Mouse (Mus musculus): ENCODE measurements at regions not wholly inside any gene's neighbourhood (a gene's known extent, or its start where the extent isn't known, plus 50 kb on each side); places are given as distances from the start of the nearest gene placed in this dataset.

DNA sequence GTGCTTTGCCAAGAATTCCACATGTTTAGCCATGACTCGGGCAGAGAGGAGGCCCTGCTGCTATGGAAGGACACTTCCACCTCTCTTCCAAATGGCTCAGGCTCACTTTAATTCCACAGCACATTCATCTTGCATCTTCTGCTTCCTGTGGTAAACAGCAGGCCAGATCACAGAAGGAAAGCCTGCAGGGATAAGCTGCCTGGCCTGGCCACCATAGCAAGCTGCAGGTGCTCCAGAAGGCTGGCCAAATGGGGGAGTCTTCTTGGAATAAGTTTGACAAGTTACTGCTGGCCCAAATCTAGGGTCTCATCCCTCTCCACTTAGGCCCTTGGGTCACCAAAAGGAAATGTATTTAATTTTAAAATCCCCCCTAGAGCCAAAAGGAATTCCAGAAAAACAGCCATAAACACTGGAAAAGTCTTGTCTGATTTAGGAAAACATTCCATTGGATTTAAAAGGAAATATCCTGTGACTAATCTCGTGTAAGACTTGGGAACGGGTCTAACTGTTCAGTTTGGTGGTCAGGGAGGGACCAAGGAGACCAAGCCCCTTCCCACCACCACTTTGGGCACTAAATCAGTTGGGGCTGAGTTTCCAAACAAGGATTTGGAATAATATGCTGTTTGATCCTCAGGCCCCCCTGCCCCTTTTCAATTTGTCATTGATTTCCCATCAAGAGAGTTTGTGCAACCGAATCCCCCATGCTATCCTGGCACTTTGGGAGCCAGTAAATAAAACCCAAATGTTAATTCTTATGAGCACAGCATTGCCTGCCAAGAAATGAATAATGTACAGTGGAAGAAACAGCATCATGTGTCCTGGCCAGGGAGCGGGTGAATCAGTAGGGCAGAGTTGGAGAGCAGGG is 117.6 kb upstream of the Habp2 start:
- no peak for ATAC-seq (replicated peaks; ENCODE audit: low FRiP score, low TSS enrichment, poor library complexity, severe bottlenecking)

DNA sequence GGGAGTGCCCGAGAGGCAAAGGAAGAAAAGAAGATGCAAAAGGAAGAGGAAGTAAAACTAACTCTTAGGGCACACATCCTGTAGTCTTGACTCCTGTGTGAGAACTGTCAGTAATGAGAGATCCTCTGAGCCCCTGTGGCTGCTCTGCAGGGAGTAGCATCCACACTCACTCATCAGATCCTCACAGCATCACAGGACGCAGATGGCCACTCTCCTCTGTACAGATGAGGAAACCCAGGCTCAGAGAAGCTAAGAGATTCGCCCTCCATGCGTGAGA is 117.0 kb upstream of the Habp2 start:
- ATAC-seq (replicated peaks; ENCODE audit: low FRiP score, low TSS enrichment, poor library complexity, severe bottlenecking) = no peak

GRCm38 (mm10) chr19:56172454-56172853 is 114.5 kb upstream of the Habp2 start:
- no peak for ATAC-seq (replicated peaks; ENCODE audit: low FRiP score, low TSS enrichment, poor library complexity, severe bottlenecking)

DNA sequence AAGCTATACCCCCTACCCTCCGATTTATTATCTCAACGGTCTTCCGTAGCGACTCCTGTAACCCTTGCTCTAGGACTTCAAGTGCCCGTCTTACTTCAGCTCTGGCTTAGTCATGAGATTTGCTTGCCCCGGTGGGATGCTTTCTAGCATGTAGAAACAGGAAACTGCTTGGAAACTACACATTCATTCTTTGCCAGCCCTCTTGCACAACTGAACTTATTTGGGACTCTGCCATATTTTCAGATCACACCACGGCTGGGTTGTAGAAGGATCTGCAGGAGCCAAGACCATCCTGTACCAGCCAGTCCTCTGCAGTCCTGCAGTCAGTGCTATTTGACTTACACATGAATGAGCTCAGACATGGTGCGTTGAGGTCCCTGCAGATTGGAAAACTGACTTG is 110.9 kb upstream of the Habp2 start:
- no peak for ATAC-seq (replicated peaks; ENCODE audit: low FRiP score, low TSS enrichment, poor library complexity, severe bottlenecking)

- ATAC-seq (replicated peaks; ENCODE audit: low FRiP score, low TSS enrichment, poor library complexity, severe bottlenecking) = no peak
Measured at GRCm38 (mm10) chr19:56177231-56177745, 109.6 kb upstream of the Habp2 start.

GRCm38 (mm10) chr19:56185756-56186155 is 101.2 kb upstream of the Habp2 start:
- no peak for ATAC-seq (replicated peaks; ENCODE audit: low FRiP score, low TSS enrichment, poor library complexity, severe bottlenecking)

DNA sequence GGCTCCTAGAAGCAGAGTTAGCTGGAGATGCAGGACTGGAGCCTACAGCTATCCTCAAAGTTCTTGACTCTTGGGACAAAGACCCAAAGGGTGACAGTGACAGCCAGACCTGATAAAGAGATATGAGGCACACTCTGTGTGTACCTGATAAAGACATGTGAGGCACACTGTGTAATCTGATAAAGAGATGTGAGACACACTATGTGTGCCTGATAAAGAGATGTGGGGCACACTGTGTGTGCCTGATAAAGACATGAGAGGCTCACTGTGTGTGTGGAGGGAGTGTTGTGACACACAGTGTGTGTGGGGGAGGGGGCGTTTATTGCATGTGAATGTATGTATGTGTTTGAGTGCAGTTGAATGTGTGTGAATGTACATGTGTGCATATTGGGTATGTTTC is 97.8 kb upstream of the Habp2 start:
- ATAC-seq (replicated peaks; ENCODE audit: low FRiP score, low TSS enrichment, poor library complexity, severe bottlenecking) = peak; percentile 18; the same call in 1 of the 2 replicates

DNA sequence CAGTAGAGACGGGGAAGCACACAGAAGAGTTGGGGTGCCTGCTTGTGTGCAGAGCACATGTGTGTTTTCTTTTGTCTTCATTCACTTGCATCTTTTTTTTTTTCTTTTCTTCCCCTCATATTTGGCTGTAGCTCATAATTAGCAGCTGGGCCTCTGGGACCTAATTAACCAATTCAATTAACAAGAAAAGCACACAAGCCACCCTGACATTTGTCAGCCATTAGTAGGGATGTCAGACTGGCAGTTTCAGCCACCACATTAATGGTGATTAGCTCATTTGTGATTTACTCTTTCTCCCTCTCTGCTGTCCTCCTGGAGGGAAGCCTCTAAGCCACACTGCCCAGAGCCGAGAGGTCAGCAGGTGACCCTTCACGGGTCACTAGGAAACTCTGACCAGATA is 96.7 kb upstream of the Habp2 start:
- ATAC-seq (replicated peaks; ENCODE audit: low FRiP score, low TSS enrichment, poor library complexity, severe bottlenecking) = no peak

GRCm38 (mm10) chr19:56198474-56199236 is 88.3 kb upstream of the Habp2 start:
- ATAC-seq (replicated peaks; ENCODE audit: low FRiP score, low TSS enrichment, poor library complexity, severe bottlenecking) = no peak

- no peak for ATAC-seq (replicated peaks; ENCODE audit: low FRiP score, low TSS enrichment, poor library complexity, severe bottlenecking)
Measured at GRCm38 (mm10) chr19:56199401-56200150, 87.4 kb upstream of the Habp2 start.

DNA sequence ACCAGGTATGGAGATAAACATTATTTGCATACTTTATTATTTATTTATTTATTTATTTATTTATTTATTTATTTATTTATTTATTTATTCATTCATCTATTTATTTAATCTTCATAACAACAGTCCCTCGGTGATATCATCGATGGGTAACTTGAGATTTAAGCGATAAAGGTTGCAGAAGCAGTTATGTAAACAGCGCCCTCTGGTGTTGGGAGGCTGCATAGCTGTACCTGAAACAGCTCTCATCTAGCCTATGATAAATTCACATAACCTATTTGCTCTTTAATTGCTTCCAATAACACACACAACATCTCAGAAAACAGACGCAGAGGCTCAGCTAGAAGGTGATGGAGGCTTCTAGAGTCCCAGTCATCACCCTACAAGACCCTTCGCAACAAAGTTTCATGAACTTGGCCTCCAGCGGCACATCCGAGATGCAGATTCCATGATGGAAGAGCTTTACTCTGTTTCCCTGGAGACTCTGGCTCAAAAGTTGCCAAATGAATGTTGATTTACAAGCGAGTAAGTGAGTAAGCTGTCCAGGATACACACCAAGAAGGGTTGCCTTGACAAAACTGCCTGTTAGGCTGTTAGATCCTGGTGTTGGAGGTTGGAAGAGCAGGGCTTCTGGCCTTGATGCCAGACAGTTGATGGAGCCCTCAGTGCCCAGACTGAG is 85.8 kb upstream of the Habp2 start:
- 0 out of 2 replicates have a peak, but pooled peaks have one; percentile 47 for ATAC-seq (replicated peaks; ENCODE audit: low FRiP score, low TSS enrichment, poor library complexity, severe bottlenecking)

- ATAC-seq (replicated peaks; ENCODE audit: low FRiP score, low TSS enrichment, poor library complexity, severe bottlenecking) = peak; percentile 81
Measured at GRCm38 (mm10) chr19:56201738-56202480, 85.0 kb upstream of the Habp2 start.

DNA sequence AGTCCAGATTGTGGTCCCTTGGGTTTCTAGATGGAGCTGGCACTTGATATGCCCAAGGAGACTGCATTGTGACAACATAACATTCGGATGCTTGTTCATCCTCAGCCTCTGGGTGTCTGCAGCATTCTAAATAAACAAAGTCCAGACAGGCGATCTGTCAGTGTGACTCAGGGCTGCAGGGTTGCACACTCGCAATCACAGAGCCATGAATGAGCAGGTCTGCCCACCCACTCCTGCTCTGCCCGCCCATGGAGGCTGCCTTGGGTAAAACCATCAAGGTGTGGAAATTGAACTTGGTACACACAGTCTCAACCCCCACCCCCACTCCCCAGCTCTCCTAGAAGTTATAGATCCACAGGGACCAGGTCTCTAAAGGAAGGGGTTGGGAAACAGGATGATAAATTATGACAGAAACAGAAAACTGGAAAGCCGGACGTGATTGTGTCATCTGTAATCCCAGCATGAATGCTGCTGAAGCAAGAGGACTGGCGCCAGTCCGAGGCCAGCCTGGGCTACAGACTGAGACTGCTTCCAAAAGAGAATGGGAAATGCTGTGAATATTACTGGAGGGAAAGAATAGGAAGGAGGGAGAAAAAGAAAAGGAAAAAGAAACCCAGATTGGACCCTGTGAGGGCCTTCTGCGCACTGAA is 84.3 kb upstream of the Habp2 start:
- ATAC-seq (replicated peaks; ENCODE audit: low FRiP score, low TSS enrichment, poor library complexity, severe bottlenecking) = no peak

GRCm38 (mm10) chr19:56218536-56218935 is 68.4 kb upstream of the Habp2 start:
- ATAC-seq (replicated peaks; ENCODE audit: low FRiP score, low TSS enrichment, poor library complexity, severe bottlenecking) = no peak

GRCm38 (mm10) chr19:56220724-56221407 is 66.1 kb upstream of the Habp2 start:
- no peak for ATAC-seq (replicated peaks; ENCODE audit: low FRiP score, low TSS enrichment, poor library complexity, severe bottlenecking)

DNA sequence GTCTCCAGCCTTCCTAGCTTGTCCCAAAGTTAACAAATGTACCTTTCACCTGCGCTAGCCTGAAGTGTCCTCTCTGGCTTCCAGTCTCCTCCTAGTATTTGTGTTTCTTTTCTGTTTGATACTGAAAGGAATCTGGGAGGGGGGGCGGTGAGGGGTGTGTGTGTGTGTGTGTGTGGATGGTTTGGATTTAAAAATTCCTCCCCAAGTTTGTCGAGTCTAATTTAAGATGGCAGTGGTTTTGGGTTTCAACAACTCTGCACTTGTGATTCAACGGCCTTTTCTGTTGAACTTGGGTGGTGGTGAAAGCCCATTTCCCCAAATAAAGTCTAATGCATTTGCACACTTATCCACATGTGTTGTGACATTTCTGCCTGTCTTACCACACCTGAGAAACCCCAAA is 64.4 kb upstream of the Habp2 start:
- ATAC-seq (replicated peaks; ENCODE audit: low FRiP score, low TSS enrichment, poor library complexity, severe bottlenecking) = no peak

DNA sequence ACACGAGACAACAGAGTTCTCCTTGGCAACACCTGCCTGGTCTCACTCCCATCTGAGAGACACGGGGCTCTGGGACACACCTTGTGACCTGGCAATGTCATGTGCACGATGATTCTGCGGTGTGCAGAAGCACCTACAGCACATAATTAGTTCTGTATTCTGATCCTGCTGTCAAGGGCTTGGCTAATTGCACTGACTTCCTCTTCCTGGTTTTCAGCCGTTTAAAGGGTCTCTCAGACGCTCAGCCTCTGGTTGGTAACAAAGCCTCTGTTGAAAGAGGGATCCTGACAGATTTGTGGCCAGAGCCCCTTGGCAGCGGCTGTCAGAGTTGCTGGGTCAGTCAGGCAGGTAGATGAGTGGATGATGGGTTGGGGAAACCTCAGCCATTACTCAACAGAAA is 61.9 kb upstream of the Habp2 start:
- ATAC-seq (replicated peaks; ENCODE audit: low FRiP score, low TSS enrichment, poor library complexity, severe bottlenecking) = no peak

DNA sequence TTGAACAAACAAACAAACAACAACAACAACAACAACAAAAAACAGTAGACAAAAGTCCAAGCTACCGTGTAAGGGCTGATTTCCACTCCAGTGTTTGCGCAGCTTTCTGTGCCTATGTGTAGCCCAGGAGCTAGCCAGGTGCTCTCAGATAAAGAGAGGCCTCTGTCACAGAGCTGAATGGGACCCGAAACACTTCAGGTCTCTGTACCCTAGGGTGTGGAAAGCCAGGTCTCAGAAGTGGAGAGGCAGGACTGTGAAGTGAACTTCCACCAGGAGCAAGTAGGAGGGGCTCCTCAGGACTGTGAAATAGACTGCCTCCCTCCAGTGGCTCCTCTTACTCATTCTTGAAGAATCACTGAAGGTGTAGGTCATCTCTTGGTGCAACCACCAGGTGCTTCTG is 61.4 kb upstream of the Habp2 start:
- no peak for ATAC-seq (replicated peaks; ENCODE audit: low FRiP score, low TSS enrichment, poor library complexity, severe bottlenecking)

Measured in megakaryocyte-erythroid progenitor cell, adult 5-6 weeks (primary cell).